Mouse (Mus musculus) lung, postnatal 0 days (tissue): ENCODE data around the gene 4921504E06Rik. TPM values are rescaled to one million over a fixed set of nuclear protein-coding genes. Genes with fewer than 3 reads are reported as not detected.

ENCODE experiments used
- ATAC-seq: fragments of 200-750 bp; cut with Nextera tagmentation; 2 replicates; pipeline ENCODE4 v1.8.0; 2017; ENCODE audit warnings: moderate library complexity
- DNase-seq: peaks from one replicate; pipeline ENCODE4 v3.0.0-alpha.2; 2016; ENCODE audit warnings: low spot score
- H3K27ac ChIP-seq: fragments of 300-500 bp; sonication (generic); 2 replicates; pipeline ENCODE4 v1.5.1; 2014; ENCODE audit warnings: antibody characterized with exemption, mild to moderate bottlenecking, low read length, mixed read lengths
- H3K27me3 ChIP-seq: fragments of 300-500 bp; sonication (generic); replicated peaks from 2 replicates; pipeline ENCODE4 v1.6.1; 2014; ENCODE audit warnings: low read length, mixed read lengths; ENCODE audit not compliant: insufficient read depth
- H3K36me3 ChIP-seq: fragments of 300-500 bp; sonication (generic); 2 replicates; pipeline ENCODE4 v1.6.1; 2014; ENCODE audit warnings: low read length, mixed read lengths; ENCODE audit not compliant: insufficient read depth
- H3K4me1 ChIP-seq: fragments of 300-500 bp; sonication (generic); 2 replicates; pipeline ENCODE4 v1.6.1; 2014; ENCODE audit warnings: antibody characterized with exemption, low read depth, low read length, mixed read lengths; ENCODE audit not compliant: insufficient read depth
- H3K4me2 ChIP-seq: fragments of 300-500 bp; sonication (generic); replicated peaks from 2 replicates; pipeline ENCODE4 v1.6.1; 2014; ENCODE audit warnings: low read depth, mild to moderate bottlenecking, low read length, moderate library complexity, mixed read lengths
- H3K4me3 ChIP-seq: fragments of 300-500 bp; sonication (generic); 2 replicates; pipeline ENCODE4 v1.5.1; 2014; ENCODE audit warnings: low read depth, low read length
- H3K9ac ChIP-seq: fragments of 300-500 bp; sonication (generic); replicated peaks from 2 replicates; pipeline ENCODE4 v1.6.1; 2014; ENCODE audit warnings: low read depth, mild to moderate bottlenecking
- H3K9me3 ChIP-seq: fragments of 300-500 bp; sonication (generic); 2 replicates; pipeline ENCODE4 v1.6.1; 2016; ENCODE audit warnings: low read length, mixed read lengths
- CTCF ChIP-seq: IDR thresholded peaks from 2 replicates; pipeline ENCODE4 v1.5.1; 2016; ENCODE audit warnings: antibody characterized with exemption, mild to moderate bottlenecking
- EP300 ChIP-seq: IDR thresholded peaks from 2 replicates; pipeline ENCODE4 v1.6.1; 2016; ENCODE audit warnings: antibody characterized with exemption, mild to moderate bottlenecking, control low read depth
- WGBS: fragments of 180-500 bp; shearing (Covaris S2); extraction: QIAGEN DNeasy Blood & Tissue Kit; methylation state at CpG from one replicate; pipeline ENCODE4 v1.1.7; 2014; 5-methylcytosine and 5-hydroxymethylcytosine counted together
- polyA plus RNA-seq: library from polyadenylated mRNA; unstranded; fragments of >200 nt; fragmentation: Nextera tagmentation; extraction: Ambion mirVana; gene quantifications from 2 replicates; pipeline ENCODE4 v1.2.1, GENCODE M21; 2015

The 4921504E06Rik gene
- 0.08 and 0.13 TPM in 2 replicates for polyA plus RNA-seq

GRCm38 (mm10) chr2:19553821-19554592, at the start of gene 4921504E06Rik:
Gene 4921504E06Rik, minus strand, starts transcription at chr2:19553914.
- H3K9ac ChIP-seq: no peak within 1 kb of the TSS
- peak; percentile 86 for DNase-seq

GRCm38 (mm10) chr2:19601386-19601925, 47.7 kb upstream of the 4921504E06Rik start:
- Histone ChIP-seq H3K27ac (no peak overlapping the region), H3K36me3 (no peaks in the 10 kb centered on the region), H3K27me3 (no peaks in the 10 kb centered on the region), H3K4me2 (no peak overlapping the region), H3K4me3 (no peak overlapping the region), H3K9me3 (no peaks in the 10 kb centered on the region), H3K4me1 (no peaks in the 10 kb centered on the region), H3K9ac (no peak overlapping the region)
- ATAC-seq (no peak), DNase-seq (no peak)
- 65% methylated on average over 3 of the region's 3 CpGs for whole genome bisulfite sequencing
- TF ChIP-seq CTCF (no peak), EP300 (no peak)

More at GRCm38 (mm10) chr2:19553821-19554592, at the start of gene 4921504E06Rik:
- Histone ChIP-seq H3K9me3 (no peaks in the 10 kb centered on the region), H3K4me2 (peak within 1 kb of the TSS; percentile 59), H3K36me3 (no peaks in the 10 kb centered on the region), H3K4me3 (peak within 1 kb of the TSS; percentile 35), H3K27ac (peak within 1 kb of the TSS; percentile 68), H3K27me3 (no peaks in the 10 kb centered on the region), H3K4me1 (no peaks in the 10 kb centered on the region)
- ATAC-seq: peak; percentile 95
- TF ChIP-seq EP300: no peak
- TF ChIP-seq CTCF: no peak
- WGBS: under 1% methylated on average over 24 of the region's 27 CpGs

- WGBS: 81% methylated on average over 5 of the region's 5 CpGs
- no peak overlapping the region for H3K9ac ChIP-seq
- ATAC-seq: no peak
- no peaks in the 10 kb centered on the region for H3K36me3 ChIP-seq
- no peak for DNase-seq
- no peaks in the 10 kb centered on the region for H3K9me3 ChIP-seq
- no peaks in the 10 kb centered on the region for H3K27me3 ChIP-seq
- no peak overlapping the region for H3K4me3 ChIP-seq
- H3K27ac ChIP-seq: no peak overlapping the region
- H3K4me2 ChIP-seq: no peak overlapping the region
- no peaks in the 10 kb centered on the region for H3K4me1 ChIP-seq
- TF ChIP-seq EP300 (no peak), CTCF (no peak)
Observed at GRCm38 (mm10) chr2:19600860-19601259, 47.1 kb upstream of the 4921504E06Rik start.

- H3K9ac ChIP-seq: no peak overlapping the region
- H3K4me1 ChIP-seq: no peaks in the 10 kb centered on the region
- H3K27ac ChIP-seq: no peak overlapping the region
- no peaks in the 10 kb centered on the region for H3K27me3 ChIP-seq
- no peak for ATAC-seq
- no peaks in the 10 kb centered on the region for H3K36me3 ChIP-seq
- H3K4me3 ChIP-seq: no peak overlapping the region
- no peak for DNase-seq
- WGBS: 75% methylated on average over 5 of the region's 5 CpGs
- TF ChIP-seq CTCF (no peak), EP300 (no peak)
- no peak overlapping the region for H3K4me2 ChIP-seq
- no peaks in the 10 kb centered on the region for H3K9me3 ChIP-seq
Observed at GRCm38 (mm10) chr2:19599801-19600200, 46.1 kb upstream of the 4921504E06Rik start.

- Histone ChIP-seq H3K27ac (no peak overlapping the region), H3K4me3 (no peak overlapping the region), H3K36me3 (no peaks in the 10 kb centered on the region), H3K4me2 (no peak overlapping the region), H3K4me1 (no peaks in the 10 kb centered on the region), H3K27me3 (no peaks in the 10 kb centered on the region), H3K9me3 (no peaks in the 10 kb centered on the region), H3K9ac (no peak overlapping the region)
- DNase-seq: no peak
- no peak for ATAC-seq
- TF ChIP-seq CTCF: no peak
- no peak for TF ChIP-seq EP300
Observed at GRCm38 (mm10) chr2:19596988-19597387, 43.3 kb upstream of the 4921504E06Rik start.

GRCm38 (mm10) chr2:19596426-19596825, 42.7 kb upstream of the 4921504E06Rik start:
- Histone ChIP-seq H3K4me1 (no peaks in the 10 kb centered on the region), H3K36me3 (no peaks in the 10 kb centered on the region), H3K4me3 (no peak overlapping the region), H3K9me3 (no peaks in the 10 kb centered on the region), H3K27ac (no peak overlapping the region), H3K4me2 (no peak overlapping the region), H3K27me3 (no peaks in the 10 kb centered on the region), H3K9ac (no peak overlapping the region)
- TF ChIP-seq EP300 (no peak), CTCF (no peak)
- ATAC-seq: no peak
- DNase-seq: no peak
- WGBS: 70% methylated on average over 2 of the region's 2 CpGs
